Mouse (Mus musculus) kidney, adult 11 months (tissue): ENCODE data around the gene Cpa4.
A peak's percentile ranks its signal among the peaks of the same experiment; 100 is the strongest.

Experiments used
- DNase-seq: peaks from one replicate; pipeline ENCODE4 v3.0.0; 2022

The Cpa4 gene

DNA sequence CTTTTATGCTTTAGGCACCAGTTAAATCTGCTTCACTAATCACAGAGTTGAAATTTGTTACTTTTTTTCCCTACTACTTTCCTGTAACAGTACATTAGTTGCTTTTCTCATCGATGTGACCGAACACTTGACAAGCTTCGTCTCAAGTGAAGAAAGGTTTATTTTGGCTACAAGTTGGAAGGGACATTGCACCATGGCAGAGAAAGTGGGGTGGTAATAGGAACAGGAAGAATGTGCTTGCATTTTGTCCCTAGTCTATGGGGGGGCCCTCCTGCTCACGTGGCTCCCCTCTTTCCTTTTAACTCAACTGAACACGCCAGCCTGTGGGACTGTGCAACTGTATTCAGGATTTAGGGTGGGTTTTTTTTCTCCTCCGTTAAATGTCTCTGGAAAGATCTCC is 15.5 kb upstream of the Cpa4 start:
- DNase-seq = no peak

DNA sequence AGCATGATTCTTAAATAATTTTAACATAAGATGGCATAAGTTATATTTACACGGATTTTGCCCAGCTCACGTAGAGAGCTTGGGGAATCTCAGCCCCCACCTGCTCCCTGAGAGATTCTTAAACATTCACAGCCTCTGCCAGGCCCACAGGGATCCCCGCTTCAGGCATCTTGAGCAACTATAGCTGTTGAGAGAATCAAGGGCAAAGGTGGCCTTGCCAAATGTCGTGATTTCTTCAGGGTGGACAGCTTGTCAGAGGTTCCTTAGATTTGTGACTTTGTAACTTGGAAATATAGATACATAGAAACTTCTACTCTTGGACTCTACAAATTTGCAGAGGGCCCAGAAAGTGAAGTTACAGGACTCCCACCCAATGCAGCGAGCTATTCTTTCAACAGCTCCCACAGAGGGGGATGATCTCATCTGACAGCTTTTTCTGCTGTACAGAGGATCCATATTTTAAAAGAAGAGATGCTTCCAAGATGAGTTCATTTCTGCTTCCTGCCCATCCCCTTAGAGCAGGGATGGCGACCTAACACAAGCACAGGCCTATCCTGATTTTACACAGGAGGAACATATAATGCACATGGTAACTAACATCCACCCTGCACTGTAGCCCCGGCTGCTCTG is 14.7 kb upstream of the Cpa4 start:
- DNase-seq = no peak

DNA sequence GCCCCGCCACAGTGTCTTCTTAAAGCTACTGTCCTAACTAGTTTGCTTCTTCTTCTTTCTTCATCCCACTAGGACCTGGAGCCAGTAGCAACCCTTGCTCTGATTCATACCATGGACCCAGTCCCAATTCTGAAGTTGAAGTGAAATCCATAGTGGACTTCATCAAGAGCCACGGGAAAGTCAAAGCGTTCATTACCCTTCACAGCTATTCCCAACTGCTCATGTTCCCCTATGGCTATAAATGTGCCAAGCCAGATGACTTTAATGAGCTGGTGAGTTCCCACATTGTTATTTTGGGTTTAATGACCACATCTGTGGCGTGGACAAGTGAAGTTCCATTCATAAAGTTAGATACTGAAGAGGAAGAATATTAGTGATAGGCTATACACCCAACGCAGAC is 14.1 kb upstream of the Cpa4 start:
- no peak for DNase-seq

DNA sequence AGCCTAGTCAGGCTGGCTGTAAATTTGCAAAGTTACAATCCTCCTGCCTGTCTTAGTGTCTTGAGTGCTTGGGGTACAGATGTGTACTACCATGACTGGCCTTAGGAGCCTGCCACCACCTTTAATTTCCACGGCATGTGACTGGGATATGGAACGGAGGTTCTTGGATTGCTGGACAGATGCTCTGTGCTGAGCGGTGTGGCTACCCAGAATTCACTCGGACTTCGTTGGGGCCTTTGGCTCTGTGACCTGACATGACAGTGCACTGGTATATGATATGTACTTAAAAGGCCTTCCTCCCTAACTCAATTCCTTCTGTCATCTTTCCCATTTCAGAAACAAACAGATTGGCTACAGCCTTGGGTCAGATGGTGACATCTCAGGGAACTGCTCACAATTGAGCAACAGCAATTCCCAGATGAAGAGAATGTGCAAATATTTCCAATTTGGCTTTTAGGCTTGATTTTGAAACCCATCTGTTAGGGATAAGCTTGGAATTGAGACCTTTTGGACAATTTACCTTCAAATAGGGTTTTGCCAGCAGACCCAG is 13.5 kb upstream of the Cpa4 start:
- no peak for DNase-seq

DNA sequence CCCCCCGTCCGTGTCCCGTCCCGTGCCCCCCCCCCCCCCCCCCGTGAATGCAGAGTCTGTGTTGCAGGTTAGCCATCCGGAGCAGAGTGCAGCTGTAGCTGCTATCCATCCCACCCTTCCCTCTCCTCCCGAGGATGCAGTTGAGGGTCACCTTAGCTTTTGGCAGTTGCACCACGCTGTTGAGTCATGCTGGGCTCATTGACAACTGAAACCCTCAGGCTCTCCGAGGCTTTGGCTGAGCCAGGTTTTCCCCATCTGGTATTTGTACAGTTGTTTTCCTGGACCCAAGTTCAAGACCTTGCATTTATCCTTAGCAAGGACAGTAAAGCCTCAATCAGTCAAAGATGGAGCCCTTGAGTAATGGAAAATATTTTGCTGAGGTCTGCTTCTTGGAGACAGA is 12.1 kb upstream of the Cpa4 start:
- no peak for DNase-seq

DNA sequence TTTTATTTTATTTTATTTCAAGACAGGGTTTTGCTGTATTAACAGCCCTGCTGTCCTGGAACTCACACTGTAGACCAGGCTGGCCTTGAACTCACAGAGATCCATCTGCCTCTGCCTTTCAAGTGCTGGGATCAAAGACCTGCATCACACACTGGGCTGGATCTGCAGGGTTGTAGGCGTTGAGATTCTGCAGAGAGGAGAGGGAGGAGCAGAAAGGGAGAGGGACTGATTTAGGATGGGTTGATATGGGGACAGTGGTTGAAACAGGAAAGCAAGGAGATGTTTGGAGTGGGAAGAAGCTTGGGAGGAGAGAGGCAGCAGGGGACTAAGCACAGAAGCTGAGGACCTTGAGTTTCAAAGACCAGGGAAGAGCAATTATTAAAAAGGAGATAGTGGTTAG is 8.4 kb upstream of the Cpa4 start:
- no peak for DNase-seq

DNA sequence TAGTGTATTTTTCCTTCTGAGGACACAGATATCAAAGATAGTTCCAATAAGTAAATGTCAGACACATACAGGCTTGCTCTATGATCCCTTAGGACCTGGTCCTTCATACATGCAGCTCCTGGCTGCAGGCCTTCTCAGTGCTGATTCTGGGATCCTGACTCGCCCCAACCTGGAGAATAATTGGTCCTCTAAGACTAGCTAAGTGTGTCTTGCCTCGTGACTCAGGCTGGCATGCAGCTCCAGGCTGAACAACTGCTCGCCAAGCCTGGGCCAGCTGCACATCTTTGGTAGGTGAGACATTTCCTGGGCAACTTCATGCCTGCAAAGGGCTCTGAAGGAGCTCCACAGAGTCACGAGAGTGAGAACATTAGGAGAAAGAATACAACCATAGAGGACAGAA is 6.0 kb upstream of the Cpa4 start:
- DNase-seq = no peak

DNA sequence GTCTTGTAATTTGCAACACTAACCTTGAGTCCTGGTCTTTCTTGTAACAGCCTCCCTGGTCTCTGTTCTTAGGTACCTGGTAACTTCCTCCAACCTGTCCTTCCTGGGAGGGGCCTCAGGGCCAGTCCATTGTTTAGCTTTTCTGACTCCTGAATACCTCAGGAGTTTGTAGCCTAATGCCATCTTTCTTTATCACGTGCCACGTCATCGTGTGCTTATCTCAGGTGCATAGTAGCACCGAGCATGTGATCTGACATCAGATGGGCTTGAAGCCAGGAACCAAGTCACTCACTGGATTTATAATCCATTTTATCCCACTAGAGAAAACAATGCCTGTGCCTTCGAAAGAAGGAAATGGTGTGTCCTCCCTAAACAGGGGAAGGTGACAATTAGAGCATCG is 4.6 kb upstream of the Cpa4 start:
- DNase-seq = no peak

DNA sequence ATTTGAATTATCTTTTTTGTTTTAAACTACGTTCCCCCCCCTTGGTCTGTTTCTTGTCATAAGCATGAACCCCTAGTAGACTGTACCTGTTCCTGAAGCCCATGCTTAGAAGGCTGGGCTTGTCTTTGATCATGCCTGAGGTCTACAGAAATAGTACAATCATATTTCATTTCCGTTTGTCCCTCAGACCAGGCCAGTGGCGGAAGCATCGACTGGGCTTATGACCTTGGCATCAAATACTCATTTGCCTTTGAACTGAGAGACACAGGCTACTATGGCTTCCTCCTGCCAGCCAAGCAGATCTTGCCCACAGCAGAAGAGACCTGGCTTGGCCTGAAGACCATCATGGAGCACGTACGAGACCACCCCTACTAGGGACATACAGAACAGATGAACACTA is 4.1 kb upstream of the Cpa4 start:
- DNase-seq = no peak

DNA sequence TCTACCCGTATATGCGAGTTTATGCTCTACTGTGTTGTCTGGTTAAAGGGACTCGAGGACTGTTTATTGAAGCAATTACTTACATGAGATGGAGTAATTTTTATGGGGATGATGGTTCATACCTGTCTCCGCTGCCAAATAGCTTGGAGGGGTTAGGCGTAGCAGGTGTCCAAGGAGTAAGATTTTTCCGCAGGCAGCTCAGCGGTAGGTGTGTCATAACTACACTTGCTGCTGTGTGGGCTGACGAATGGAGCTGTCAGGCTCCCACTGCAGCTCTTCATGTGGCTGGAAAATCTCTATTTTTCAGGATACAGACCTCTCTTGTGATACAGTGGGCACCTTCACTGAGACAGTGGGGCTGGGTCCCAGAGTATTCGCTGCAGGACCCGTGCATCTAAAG is 1.2 kb downstream of the Cpa4 start:
- DNase-seq = no peak

DNA sequence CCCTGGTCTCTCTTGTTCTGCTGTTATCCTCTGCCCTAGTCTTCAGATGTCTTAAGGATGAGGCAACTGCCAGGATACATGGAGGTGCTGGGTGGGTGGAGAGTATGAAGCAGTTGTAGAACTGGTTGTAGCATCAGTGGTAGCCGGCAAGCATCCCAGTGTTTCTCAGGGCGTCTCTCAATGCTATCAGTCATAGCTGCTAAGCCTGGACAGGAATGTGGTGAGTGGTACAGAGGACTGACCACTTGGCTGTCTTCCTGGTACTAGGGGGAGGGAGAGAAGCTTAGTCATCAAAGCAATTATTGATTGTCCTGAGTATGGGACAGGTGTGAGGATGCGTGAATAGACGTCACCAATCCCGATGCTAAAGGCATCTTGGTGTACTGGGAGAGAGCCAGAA is 1.8 kb downstream of the Cpa4 start:
- DNase-seq = no peak

DNA sequence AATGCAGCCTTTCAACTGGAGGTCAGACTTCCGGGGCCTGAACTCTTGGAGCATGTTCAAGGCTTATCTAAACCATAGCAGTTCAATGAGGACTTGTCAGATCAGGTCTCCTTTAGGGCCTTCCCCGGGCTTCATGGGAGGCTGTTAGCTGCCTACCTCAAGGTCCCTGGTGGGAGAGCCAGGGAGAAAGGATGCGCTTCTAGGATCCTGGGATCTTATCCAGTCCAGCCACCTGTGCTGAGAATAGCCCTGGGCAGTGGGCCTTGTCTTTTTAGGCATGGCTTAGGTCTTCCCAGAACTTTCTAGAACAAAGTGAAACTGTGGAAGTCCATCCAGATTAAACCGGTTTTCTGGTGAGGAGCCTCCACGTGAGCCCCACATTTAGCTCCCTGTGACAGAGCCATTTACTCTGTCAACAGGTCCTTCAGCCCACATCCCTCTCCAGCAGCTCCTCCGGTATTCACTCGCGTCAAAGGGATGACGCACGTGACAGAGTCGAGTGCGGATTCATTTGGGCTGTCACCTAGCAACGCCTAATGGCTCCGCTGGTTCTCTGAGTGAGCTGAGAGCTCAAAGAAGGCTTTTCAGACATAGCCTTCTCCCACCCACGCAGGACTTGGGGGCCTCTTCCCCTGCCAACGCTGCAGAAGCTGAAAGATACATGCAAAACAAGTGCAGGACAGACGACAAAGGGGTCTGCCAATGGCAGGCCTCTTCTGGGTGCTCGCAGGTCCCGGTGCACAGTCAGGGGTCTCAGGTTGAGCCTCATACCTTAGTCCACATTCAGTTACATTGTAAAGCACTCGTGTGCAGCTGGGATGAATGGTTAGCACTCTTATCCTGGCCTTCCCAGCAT is 4.5 kb downstream of the Cpa4 start:
- no peak for DNase-seq

DNA sequence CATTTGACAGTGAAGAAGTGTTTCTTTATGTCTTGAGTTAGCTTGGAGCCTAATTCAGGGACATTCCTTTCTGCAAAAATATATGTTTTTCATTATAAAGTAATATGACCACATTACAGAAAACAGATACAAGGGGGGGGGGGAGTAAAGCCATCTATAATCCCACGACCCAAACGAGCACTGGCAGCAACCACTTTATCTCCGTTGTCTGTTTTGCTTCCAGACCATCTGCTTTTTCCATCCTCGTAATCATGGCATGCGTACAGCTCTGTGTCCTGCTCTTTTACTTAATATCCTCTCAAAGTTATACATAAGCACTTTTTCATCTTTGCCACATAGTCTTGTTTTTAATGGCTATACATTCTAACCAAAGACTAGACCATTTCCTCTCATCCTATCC is 5.2 kb downstream of the Cpa4 start:
- no peak for DNase-seq

DNA sequence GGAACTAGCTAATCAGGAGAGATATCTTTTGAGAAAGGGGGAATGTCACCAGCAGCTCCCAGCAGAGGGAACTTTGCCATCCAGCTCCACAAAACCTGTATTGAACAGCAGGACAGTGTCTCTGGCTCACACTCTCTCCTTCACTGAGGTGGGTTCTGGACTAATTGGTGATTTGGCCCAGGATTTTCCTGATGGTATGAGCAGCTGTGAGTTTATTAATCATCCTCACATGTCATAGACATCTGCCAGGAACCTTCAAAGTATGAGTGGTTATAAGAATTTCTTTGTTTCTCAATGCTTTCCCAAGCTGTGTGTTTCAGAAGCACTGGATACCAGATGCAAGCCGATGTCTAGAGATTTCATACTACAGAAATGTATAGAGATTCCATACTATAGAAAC is 6.8 kb downstream of the Cpa4 start:
- no peak for DNase-seq

DNA sequence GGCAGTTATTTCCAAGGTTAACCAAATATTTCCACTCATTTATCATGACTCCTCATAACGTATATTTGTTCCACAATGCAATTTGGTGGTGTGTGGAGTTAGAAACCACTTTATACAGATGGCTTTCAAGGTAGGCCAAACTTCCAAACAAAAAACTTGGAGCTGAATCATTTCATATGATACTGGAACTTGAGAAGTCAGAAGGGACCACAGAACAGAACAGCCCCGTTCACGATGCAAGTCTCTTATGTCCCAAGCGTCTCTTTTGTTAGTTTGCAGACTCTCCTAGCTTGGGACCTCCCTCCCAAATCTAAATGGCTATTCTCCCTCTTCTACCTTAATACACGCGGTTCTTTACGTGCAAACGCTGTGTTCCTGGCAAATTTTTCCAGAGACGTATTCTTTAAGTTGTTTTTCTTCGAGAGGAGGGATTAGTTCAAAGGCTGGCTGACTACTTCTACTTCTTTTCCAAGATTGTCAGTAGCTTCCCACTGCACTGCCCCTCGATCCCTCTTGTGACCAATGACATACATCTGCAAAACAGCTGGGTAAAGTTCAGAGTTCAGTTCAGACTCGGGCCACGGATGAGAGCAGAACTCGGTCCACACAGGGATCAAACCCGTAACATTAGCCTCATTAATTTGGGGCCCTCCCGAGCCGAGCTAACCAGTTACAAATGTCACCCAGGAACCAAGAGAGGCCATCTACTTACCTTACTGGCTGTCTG is 8.5 kb downstream of the Cpa4 start:
- DNase-seq = peak; percentile 9

DNA sequence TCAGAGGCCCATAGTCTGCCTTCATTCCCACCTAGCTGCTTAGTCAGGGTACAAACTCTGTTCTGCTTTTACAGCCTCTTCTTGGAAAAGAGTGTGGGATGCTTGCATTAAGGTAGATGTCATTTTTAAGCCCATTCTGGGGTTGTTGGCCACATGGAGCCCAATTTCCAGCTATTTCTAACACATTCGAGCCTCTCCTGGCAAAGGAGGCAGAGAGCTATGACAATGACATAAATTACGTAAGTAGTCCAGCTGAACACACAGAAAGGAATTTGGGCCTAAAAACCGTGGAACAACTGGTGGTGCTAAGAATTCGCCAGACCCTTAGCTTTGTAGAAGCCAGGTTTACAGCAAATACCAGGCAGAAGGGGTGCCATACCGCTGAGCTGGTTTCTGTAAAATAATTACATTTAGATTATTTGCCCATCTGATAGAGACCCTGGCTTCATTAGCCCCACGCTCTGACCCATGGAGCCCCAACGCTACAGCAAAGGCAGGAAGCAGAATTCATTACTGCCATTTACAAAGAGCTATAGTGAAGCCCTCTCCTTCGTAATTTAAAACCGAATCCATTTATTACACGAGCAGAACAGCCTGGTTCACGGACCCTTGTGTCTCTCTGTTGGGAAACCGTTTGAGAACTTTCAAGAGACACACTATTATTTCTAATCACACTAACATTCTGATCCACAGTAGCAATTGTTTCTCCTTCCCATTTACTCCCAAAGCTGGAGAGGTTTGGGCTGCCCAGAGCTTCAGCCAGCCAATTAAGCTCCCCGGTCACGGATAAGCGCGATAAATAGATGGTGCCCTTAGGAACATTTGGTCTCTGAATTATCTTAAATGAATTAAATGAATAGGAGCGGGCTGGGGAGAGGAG is 12.0 kb downstream of the Cpa4 start:
- no peak for DNase-seq

DNA sequence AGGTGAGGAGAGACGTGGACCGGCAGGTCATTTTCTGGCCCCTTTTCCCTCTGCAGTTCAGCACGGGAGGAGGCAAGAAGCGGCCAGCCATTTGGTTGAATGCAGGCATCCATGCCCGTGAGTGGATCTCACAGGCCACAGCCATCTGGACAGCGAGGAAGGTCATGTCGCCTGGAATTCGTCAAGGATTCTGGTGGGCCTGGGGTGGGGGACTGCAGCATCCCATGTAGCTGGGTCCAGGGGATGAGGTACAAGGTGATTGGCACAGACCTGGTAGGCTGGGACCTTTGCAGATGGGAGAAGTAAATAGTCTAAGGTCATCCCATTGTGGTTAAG is 12.6 kb downstream of the Cpa4 start:
- DNase-seq = no peak

DNA sequence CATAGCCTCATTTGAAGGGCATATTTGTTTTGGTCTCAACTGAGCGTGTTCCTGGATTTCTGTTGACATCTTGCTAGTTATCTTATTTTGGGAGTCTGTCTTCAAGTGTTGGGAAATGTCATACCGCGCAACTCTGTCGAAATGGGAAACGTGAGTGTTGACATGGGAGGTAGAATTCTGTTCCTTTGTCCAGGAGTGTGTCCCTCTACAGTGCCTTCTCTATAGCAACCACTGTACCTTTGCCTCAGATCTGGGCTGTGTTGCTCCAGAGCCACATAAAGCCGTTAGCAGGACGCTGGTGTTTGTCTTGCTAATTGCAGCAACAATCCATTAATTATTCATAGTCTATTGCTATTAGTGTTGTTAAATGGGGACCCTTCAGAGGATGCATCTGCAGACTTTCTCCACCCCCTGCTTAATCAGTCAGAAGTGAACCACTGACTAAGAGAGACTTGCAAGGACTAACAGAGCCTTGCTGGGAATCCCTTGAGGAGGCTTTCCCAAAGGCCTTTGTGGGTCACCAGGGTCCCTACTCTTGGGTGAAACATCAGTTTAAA is 18.8 kb downstream of the Cpa4 start:
- DNase-seq = no peak

DNA sequence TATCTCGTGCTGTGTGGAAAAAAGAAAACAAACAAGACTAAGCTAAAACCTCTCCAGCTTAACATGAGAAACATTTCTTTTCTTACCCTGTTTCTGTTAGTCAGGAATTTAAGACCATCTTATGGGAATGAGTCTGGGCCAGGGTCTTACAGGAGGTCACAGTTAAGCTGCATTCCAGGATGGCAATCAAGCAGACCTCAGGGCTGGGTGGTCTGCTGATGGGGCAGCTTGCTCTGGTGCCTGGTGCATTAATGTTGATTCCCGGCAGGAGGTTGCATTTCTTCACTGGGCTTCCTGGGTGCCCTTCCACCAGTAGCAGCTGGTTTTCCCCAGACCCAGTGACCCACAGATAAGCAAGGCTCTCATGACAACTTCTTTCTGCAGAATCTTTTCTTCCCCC is 21.6 kb downstream of the Cpa4 start:
- no peak for DNase-seq

DNA sequence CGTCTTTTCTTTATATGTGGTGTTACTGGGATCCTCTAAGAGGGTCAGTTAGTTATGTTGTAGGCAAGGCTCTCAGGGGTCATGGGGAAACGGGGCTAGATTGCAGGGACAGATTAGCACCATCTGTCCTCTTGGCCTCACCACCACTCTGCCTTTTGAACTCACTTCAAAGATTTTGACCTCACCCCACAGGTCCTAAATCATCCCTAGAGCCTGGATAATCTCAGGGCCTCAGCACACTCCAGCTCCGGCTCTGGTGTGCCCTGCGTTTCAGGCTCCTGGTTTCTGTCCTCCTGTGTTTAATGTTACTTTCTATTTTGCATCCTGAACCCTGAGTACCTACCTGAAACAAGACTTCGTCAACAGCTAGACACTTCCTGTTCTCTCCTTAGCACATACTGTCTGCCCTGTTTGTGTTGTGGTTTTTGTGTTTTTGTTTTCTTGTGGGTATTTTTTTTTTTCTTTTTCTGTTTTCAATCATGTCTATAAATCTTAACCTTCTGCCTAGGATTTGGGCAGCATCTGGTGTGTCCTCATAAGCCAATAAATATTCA is 23.8 kb downstream of the Cpa4 start:
- no peak for DNase-seq

DNA sequence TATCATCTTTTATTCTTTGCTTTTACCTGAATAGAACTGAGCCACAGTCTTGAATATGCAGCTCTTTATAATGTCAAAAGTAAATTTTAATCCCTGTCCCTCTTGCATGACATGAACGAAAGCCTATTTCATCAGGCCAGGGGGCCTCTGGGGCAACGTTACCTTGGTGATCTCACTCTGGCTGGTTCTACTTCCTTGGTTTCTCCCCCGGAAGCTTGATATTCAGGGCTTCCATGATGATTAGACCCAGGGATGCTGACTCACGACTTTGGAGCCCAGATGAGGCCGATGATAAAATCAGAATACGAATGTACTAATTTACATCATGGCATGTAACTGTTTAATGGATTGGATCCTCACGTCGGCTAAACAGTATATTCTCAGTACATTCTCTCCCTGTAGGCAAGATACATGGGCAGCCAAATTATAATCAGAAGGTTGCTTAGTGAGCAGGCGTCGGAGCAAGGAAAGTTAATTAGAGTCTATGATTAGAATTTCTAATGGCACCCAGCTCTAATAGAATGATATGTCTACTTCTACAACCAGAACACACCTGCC is 24.3 kb downstream of the Cpa4 start:
- DNase-seq = no peak

DNA sequence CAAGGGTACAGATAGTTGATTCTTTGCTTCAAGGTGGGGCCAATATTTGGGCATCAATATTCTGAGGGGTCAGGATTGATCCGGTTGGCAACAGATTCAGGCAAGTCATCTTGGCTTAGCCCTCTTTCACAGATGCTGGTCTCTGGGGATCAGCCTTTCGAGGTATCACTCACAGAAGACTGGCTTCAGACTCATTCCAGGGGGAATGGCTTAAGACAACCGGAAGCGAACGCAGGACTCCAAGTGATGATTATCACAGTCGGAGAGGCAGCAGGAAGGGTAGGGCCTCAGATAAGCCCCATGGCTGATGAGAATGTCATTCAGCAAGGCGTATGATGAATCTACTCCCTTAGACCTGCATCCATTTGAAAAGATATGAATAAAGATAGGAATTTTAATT is 26.2 kb downstream of the Cpa4 start:
- DNase-seq = no peak
